Mouse (Mus musculus) liver, adult 2 months (tissue): ENCODE results near the gene Pold3. TPM values are rescaled to one million over a fixed set of nuclear protein-coding genes. Genes with fewer than 3 reads are reported as not detected.

Experiments used
- DNase-seq: peaks from one replicate; pipeline ENCODE4 v3.0.0-alpha.2; 2011; ENCODE audit warnings: low read depth, low spot score; ENCODE audit errors: extremely low read depth
- H3K27ac ChIP-seq: fragments of 200-500 bp; replicated peaks from 2 replicates; pipeline ENCODE4 v1.5.1; 2012; ENCODE audit warnings: low read depth, mild to moderate bottlenecking, control low read depth, inconsistent platforms, low read length; ENCODE audit not compliant: insufficient read depth
- H3K27me3 ChIP-seq: fragments of 200-500 bp; 2 replicates; pipeline ENCODE4 v1.6.1; 2012; ENCODE audit warnings: mild to moderate bottlenecking, moderate library complexity, low read length, inconsistent platforms; ENCODE audit not compliant: control insufficient read depth, insufficient read depth
- H3K36me3 ChIP-seq: fragments of 200-500 bp; 2 replicates; pipeline ENCODE4 v1.6.1; 2012; ENCODE audit warnings: low read length, inconsistent platforms; ENCODE audit not compliant: control insufficient read depth, insufficient read depth
- H3K4me1 ChIP-seq: fragments of 200-500 bp; 2 replicates; pipeline ENCODE4 v1.6.1; 2011; ENCODE audit warnings: low read length; ENCODE audit not compliant: control insufficient read depth, insufficient read depth
- H3K4me3 ChIP-seq: fragments of 200-500 bp; 2 replicates; pipeline ENCODE4 v1.5.1; 2011; ENCODE audit warnings: low read depth, mild to moderate bottlenecking, control low read depth, low read length, moderate library complexity; ENCODE audit not compliant: insufficient read depth
- H3K79me2 ChIP-seq: fragments of 200-500 bp; 2 replicates; pipeline ENCODE4 v1.6.1; 2012; ENCODE audit warnings: inconsistent platforms, mild to moderate bottlenecking, low read length, moderate library complexity; ENCODE audit not compliant: control insufficient read depth, insufficient read depth
- H3K9ac ChIP-seq: fragments of 200-500 bp; 2 replicates; pipeline ENCODE4 v1.6.1; 2012; ENCODE audit warnings: low read depth, mild to moderate bottlenecking, control low read depth, inconsistent platforms, low read length
- CTCF ChIP-seq: fragments of 200-500 bp; IDR thresholded peaks from 2 replicates; pipeline ENCODE4 v1.5.1; 2011; ENCODE audit warnings: low read depth, low read length, control low read depth
- POLR2A ChIP-seq: fragments of 200-500 bp; IDR thresholded peaks from 2 replicates; pipeline ENCODE4 v1.6.1; 2011; ENCODE audit warnings: low read length, control low read depth; ENCODE audit not compliant: insufficient read depth; ENCODE audit errors: extremely low read depth
- WGBS: fragments of 180-500 bp; shearing (Covaris S2); methylation state at CpG from one replicate; pipeline ENCODE4 v1.1.7; 2018; 5-methylcytosine and 5-hydroxymethylcytosine counted together
- polyA plus RNA-seq: library from polyadenylated mRNA; depleted of rRNA; stranded (reverse); fragments of >200 nt; gene quantifications from 2 replicates; pipeline ENCODE4 v1.2.3, GENCODE M21; 2012; rRNA removed
- total RNA-seq: library from RNA; depleted of rRNA; stranded (reverse); fragments of >200 nt; gene quantifications from 2 replicates; pipeline ENCODE4 v1.2.3, GENCODE M21; 2014; rRNA removed

Gene Pold3
- total and polyA plus RNA-seq, 2 experiments: 3.8 to 8.9 TPM

DNA sequence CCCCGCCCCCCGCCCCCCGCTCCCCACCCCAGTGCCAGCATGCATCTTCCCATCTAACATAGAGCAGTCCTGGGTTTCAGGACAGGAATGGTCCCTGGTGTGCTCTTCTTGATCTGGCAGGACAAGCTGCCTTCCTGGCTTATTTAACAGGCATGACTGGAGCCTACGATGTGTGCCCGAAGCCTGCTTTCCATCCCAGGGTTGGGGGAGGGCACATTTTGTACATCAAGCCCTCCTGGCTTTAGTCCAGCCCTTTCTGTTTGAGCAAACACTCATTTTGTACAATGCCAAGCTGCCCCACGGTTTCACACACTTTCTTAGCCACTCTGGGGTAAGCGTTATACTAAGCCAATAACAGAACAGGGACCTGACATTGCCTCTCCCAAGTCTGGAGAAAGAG lies 85.3 kb downstream of the Pold3 start:
- Histone ChIP-seq H3K4me1 (no peaks in the 10 kb centered on the region), H3K9ac (no peak overlapping the region), H3K36me3 (no peaks in the 10 kb centered on the region), H3K4me3 (no peak overlapping the region), H3K79me2 (no peaks in the 10 kb centered on the region), H3K27ac (no peak overlapping the region), H3K27me3 (no peaks in the 10 kb centered on the region)
- no peak for TF ChIP-seq CTCF
- TF ChIP-seq POLR2A: no peak
- DNase-seq: no peak
- 73% methylated on average over 7 of the region's 7 CpGs for WGBS

DNA sequence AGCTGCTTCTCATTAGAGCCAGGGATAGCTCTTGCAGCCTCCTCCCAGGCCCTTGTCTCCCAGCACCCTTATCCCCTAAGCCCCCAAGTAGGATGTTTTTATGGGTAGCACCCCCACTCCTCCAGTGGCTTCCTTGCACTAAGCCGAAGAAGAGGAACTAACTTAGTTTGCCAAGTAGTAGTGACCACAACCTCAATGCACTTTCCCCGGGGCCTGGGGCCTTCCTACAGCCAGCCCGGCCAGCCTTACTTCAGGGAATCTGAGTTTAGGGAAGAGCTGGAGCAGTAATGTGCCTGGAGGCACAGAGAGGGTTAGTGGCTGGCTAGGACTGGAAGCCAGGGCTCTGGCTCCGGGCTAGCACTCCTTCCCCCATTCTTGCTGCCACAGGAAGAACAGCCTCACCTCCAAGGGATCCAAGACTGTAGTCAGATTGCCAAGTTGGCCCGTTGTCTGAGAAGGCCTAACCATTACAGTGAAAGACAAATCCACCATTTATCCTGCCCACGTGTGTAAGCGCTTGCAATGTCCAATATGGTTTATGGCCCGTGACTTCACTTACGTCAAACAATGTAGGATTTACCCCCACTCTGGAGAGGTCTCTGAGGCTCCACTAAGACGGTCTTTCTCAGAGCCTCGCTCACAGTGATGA lies 86.4 kb downstream of the Pold3 start:
- H3K36me3 ChIP-seq: no peaks in the 10 kb centered on the region
- 93% methylated on average over 11 of the region's 11 CpGs for WGBS
- no peak overlapping the region for H3K9ac ChIP-seq
- DNase-seq: no peak
- H3K27ac ChIP-seq: no peak overlapping the region
- no peaks in the 10 kb centered on the region for H3K27me3 ChIP-seq
- TF ChIP-seq CTCF (no peak), POLR2A (no peak)
- no peaks in the 10 kb centered on the region for H3K79me2 ChIP-seq
- no peaks in the 10 kb centered on the region for H3K4me1 ChIP-seq
- no peak overlapping the region for H3K4me3 ChIP-seq

DNA sequence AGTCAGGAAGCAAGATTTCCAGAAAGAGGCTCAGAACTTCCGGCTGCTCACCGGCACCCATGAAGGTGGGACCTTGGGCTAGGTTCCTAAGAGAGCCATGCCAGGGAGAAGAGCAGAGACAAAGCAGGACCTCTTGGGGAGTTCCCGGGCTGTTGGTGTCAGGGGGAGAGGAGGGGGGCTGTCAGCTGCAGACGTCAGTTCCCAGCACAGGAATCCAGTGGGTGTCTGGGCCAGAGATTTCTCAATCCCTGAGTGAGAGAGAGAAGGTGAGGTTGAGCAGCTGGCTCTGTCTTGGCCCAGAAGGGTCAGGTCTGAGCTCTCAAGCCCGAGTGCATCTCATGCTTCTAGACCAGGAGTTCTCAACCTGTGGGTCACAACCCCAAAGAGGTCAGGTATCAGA lies 87.7 kb downstream of the Pold3 start:
- WGBS: 67% methylated on average over 5 of the region's 5 CpGs
- no peaks in the 10 kb centered on the region for H3K36me3 ChIP-seq
- H3K4me3 ChIP-seq: no peak overlapping the region
- H3K27ac ChIP-seq: no peak overlapping the region
- DNase-seq: no peak
- H3K9ac ChIP-seq: no peak overlapping the region
- no peak for TF ChIP-seq POLR2A
- TF ChIP-seq CTCF: no peak
- H3K27me3 ChIP-seq: no peaks in the 10 kb centered on the region
- no peaks in the 10 kb centered on the region for H3K4me1 ChIP-seq
- H3K79me2 ChIP-seq: no peaks in the 10 kb centered on the region

Other genes starting within 250 kb of the Pold3 start
- gene Rnf169, start 141.1 kb downstream of the Pold3 start, total RNA-seq: 27.6 and 31.5 TPM in 2 replicates
- gene Rnf169, start 141.1 kb downstream of the Pold3 start, polyA plus RNA-seq: 5.6 and 6.5 TPM in 2 replicates
- not detected in 2 replicates for gene Chrdl2, start 115.4 kb downstream of the Pold3 start, total RNA-seq
- gene Chrdl2, start 115.4 kb downstream of the Pold3 start, polyA plus RNA-seq: 0.05 TPM in 1 of 2 replicates, not detected in the other
- 3.8 and 5.8 TPM in 2 replicates for gene Lipt2, start 37.7 kb upstream of the Pold3 start, total RNA-seq
- gene Lipt2, start 37.7 kb upstream of the Pold3 start, polyA plus RNA-seq: 4.5 and 5.2 TPM in 2 replicates
- 1.8 and 4.5 TPM in 2 replicates for gene Kcne3, start 54.9 kb upstream of the Pold3 start, total RNA-seq
- gene Kcne3, start 54.9 kb upstream of the Pold3 start, polyA plus RNA-seq: 0.78 and 1.6 TPM in 2 replicates
- gene Pgm2l1, start 105.8 kb upstream of the Pold3 start, total RNA-seq: 3.5 and 3.6 TPM in 2 replicates
- 0.59 and 0.65 TPM in 2 replicates for gene Pgm2l1, start 105.8 kb upstream of the Pold3 start, polyA plus RNA-seq
- not detected in 2 replicates for gene P4ha3, start 164.0 kb upstream of the Pold3 start, total RNA-seq
- gene P4ha3, start 164.0 kb upstream of the Pold3 start, polyA plus RNA-seq: 0.10 TPM in 2 replicates